Mouse (Mus musculus) spleen, adult 2 months (tissue): ENCODE data around the gene Ints7. TPM values are rescaled to one million over a fixed set of nuclear protein-coding genes. Genes with fewer than 3 reads are reported as not detected.

Source experiments
- DNase-seq, 2 experiments: peaks; one replicate each; pipeline versions ENCODE4 v3.0.0 to v3.0.0-alpha.2; 2012 to 2021; ENCODE audit warnings: low spot score in 2 of 2, low read depth in 1 of 2
- H3K27ac ChIP-seq: fragments of 200-500 bp; 2 replicates; pipeline ENCODE4 v1.5.1; 2012; ENCODE audit warnings: low read length, inconsistent platforms; ENCODE audit not compliant: insufficient read depth
- H3K27me3 ChIP-seq: fragments of 200-500 bp; 2 replicates; pipeline ENCODE4 v1.6.1; 2012; ENCODE audit warnings: mild to moderate bottlenecking, moderate library complexity, low read length, inconsistent platforms; ENCODE audit not compliant: control insufficient read depth, insufficient read depth
- H3K36me3 ChIP-seq: fragments of 200-500 bp; 2 replicates; pipeline ENCODE4 v1.6.1; 2012; ENCODE audit warnings: mild to moderate bottlenecking, low read length, inconsistent platforms; ENCODE audit not compliant: control insufficient read depth, insufficient read depth
- H3K4me1 ChIP-seq: fragments of 200-500 bp; 2 replicates; pipeline ENCODE4 v1.6.1; 2011; ENCODE audit warnings: inconsistent platforms; ENCODE audit not compliant: control insufficient read depth, insufficient read depth, insufficient read length
- H3K4me3 ChIP-seq: fragments of 200-500 bp; 2 replicates; pipeline ENCODE4 v1.5.1; 2011; ENCODE audit warnings: mild to moderate bottlenecking, inconsistent platforms; ENCODE audit not compliant: insufficient read depth, insufficient read length; ENCODE audit errors: extremely low read depth
- CTCF ChIP-seq: fragments of 200-500 bp; IDR thresholded peaks from 2 replicates; pipeline ENCODE4 v1.5.1; 2011; ENCODE audit warnings: mild to moderate bottlenecking, inconsistent platforms; ENCODE audit not compliant: insufficient read depth, insufficient read length, insufficient replicate concordance; ENCODE audit errors: extremely low read depth
- POLR2A ChIP-seq: fragments of 200-500 bp; IDR thresholded peaks from 2 replicates; pipeline ENCODE4 v1.6.1; 2011; ENCODE audit warnings: low read depth, low read length, inconsistent platforms
- WGBS: fragments of 180-500 bp; shearing (Covaris S2); methylation state at CpG from one replicate; pipeline ENCODE4 v1.1.7; 2018; 5-methylcytosine and 5-hydroxymethylcytosine counted together
- polyA plus RNA-seq: library from polyadenylated mRNA; depleted of rRNA; stranded (reverse); fragments of >200 nt; gene quantifications from 2 replicates; pipeline ENCODE4 v1.2.3, GENCODE M21; 2012

The Ints7 gene
- polyA plus RNA-seq, 1 experiment = 23.8 TPM

DNA sequence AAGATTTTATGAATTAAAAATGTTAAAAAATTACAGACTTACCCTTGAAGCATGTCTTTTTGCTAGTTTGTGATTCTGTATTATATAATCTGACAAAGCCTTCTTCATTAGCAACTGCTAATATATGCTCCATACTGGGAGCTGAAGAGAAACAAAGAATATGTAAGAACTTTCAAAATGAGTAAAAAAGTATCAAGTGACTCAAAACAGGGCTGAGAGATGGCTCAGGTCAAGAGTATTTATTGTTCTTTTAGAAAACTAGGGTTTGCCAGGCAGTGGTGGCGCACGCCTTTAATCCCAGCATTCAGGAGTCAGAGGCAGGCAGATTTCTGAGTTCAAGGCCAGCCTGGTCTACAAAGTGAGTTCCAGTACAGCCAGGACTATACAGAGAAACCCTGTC is 5.8 kb upstream of the Ints7 start:
- Histone ChIP-seq H3K27me3 (no peaks in the 10 kb centered on the region), H3K4me1 (no peaks in the 10 kb centered on the region), H3K27ac (no peak overlapping the region), H3K36me3 (no peaks in the 10 kb centered on the region), H3K4me3 (no peak overlapping the region)
- TF ChIP-seq POLR2A (no peak), CTCF (no peak)
- 94% methylated on average over 2 of the region's 2 CpGs for WGBS
- no peak for DNase-seq

DNA sequence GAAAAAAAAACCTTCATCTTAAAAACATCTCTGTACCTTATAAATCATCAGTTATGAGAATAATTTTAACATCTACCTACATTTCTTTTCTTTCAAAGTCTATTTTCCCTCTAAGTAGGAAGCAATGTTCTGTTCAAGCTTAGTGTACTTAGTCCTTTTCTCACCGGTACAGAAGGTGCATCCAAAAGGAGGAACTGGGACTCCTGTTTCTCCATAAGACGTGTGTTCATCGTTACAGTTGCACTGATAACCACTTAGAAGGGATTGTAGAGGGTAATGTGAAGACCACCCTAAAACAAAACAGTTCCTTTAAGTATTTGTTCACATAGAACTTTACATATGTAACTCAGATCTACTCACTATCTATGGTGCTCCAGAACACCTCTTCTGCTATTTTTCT is 5.0 kb upstream of the Ints7 start:
- H3K27me3 ChIP-seq = no peaks in the 10 kb centered on the region
- H3K36me3 ChIP-seq = no peaks in the 10 kb centered on the region
- H3K27ac ChIP-seq = no peak overlapping the region
- no peak for DNase-seq
- no peak overlapping the region for H3K4me3 ChIP-seq
- H3K4me1 ChIP-seq = no peaks in the 10 kb centered on the region
- 70% methylated on average over 3 of the region's 3 CpGs for WGBS
- TF ChIP-seq POLR2A (no peak), CTCF (no peak)

DNA sequence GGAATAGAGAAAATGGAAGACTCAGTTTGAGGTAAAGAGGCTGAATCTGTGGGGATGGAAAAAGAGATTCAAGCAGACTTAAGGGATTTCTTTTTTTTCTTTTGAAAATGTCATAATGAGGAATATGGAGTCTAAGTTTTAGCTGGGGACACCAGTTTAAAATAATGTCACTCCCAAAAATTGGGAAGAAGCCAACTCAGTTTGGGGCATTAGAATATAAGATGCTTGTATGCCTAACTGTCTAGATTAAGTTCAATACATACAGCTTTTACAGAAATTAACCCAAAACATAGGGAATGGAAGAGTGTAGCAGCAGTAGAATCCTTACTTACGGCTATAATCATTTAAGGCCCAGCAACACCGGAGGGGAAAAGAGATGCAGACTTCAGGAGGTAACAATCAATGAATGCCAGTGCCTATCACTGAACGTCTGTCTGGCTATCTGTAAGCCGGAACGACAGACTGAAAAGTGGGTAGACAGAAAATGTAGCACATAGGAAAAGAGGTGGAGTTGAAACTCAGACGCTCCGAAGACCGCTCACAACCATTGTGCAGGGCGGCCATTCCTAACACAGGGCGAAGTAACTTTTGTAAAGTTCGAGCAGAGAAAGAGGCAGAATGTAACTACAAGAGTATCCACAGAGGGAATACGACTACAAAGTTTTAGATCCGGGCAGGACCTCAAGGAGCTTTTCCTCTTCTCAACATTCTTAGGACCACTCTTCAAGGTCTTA is 1.4 kb upstream of the Ints7 start:
- H3K36me3 ChIP-seq = no peaks in the 10 kb centered on the region
- H3K27me3 ChIP-seq = no peaks in the 10 kb centered on the region
- H3K4me3 ChIP-seq = peak overlapping the region; percentile 73
- 3% methylated on average over 13 of the region's 13 CpGs for WGBS
- no peak overlapping the region for H3K27ac ChIP-seq
- TF ChIP-seq CTCF = no peak
- TF ChIP-seq POLR2A = no peak
- no peak for DNase-seq
- peaks cover 6% of the 10 kb centered on the region; the same call in 1 of the 2 replicates for H3K4me1 ChIP-seq

DNA sequence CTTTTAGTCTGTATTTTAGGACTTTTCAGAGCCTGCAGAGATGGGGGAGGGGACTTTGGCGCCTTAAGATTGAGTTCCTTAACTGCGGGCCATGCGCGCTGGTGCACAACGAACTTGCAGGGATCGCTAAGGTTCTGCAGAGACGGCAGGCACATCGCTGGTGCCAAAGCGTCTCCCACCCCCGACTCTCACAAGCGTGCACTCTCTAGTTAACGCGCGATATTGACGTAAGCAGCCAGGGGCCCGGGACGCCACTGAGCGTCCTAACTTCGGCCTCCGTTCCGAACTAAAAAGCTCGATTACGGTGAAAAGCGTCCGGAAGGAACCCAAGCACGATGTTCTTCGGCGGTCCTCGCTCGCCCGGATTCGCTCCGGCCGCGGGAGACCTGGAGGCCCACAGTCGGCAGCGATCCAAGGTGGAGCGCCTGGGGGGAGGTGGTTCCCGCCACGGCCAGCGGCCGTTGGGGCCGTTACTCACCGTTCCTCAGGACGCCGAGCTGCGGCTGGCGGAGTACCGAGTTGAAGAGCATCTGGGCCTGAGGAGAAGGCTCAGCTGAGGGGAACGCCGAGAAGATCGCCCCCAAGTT is 472 bp upstream of the Ints7 start:
- H3K4me1 ChIP-seq = peaks cover 6% of the 10 kb centered on the region; the same call in 1 of the 2 replicates
- no peak for TF ChIP-seq CTCF
- H3K36me3 ChIP-seq = no peaks in the 10 kb centered on the region
- H3K27me3 ChIP-seq = no peaks in the 10 kb centered on the region
- DNase-seq = peak; percentile 22 to 29
- no peak overlapping the region for H3K27ac ChIP-seq
- H3K4me3 ChIP-seq = peak overlapping the region; percentile 73
- under 1% methylated on average over 52 of the region's 52 CpGs for WGBS

- TF ChIP-seq CTCF (no peak), POLR2A (no peak)
- Histone ChIP-seq H3K4me1 (peaks cover 6% of the 10 kb centered on the region; the same call in 1 of the 2 replicates), H3K4me3 (no peak overlapping the region), H3K36me3 (peaks cover 14% of the 10 kb centered on the region), H3K27me3 (no peaks in the 10 kb centered on the region), H3K27ac (no peak overlapping the region)
- 69% methylated on average over 3 of the region's 3 CpGs for WGBS
- no peak for DNase-seq
Observed at GRCm38 (mm10) chr1:191579524-191579923, 4.1 kb downstream of the Ints7 start.

GRCm38 (mm10) chr1:191581641-191582040 is 6.2 kb downstream of the Ints7 start:
- no peaks in the 10 kb centered on the region for H3K27me3 ChIP-seq
- H3K36me3 ChIP-seq = peaks cover 17% of the 10 kb centered on the region
- H3K27ac ChIP-seq = no peak overlapping the region
- H3K4me1 ChIP-seq = peaks cover 4% of the 10 kb centered on the region; the same call in 1 of the 2 replicates
- no peak for TF ChIP-seq CTCF
- TF ChIP-seq POLR2A = no peak
- H3K4me3 ChIP-seq = no peak overlapping the region
- WGBS = 91% methylated on average over 4 of the region's 4 CpGs
- DNase-seq = no peak

DNA sequence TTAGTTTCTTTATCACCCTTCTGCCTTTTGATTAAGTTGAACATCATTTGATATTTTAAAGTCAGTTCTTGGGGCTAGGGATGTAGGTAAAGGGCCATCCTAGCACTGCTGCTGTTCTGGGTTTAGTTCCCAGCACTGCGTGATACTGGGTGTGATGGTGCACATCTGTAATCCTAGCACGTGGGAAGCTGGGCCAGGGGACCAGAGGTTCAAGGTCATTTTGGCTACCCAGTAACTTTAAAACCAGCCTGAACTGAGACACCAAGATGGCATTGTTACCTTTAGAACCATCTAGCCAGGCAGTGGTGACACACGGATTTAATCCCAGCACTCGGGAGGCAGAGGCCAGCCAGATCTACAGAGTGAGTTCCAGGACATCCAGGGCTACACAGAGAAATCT is 8.4 kb downstream of the Ints7 start:
- no peak for TF ChIP-seq POLR2A
- TF ChIP-seq CTCF = no peak
- 96% methylated on average over 4 of the region's 4 CpGs for WGBS

More for the DNA sequence above, 8.4 kb downstream of the Ints7 start:
- H3K4me1 ChIP-seq = no peaks in the 10 kb centered on the region
- no peak overlapping the region for H3K27ac ChIP-seq
- no peaks in the 10 kb centered on the region for H3K27me3 ChIP-seq
- DNase-seq = no peak
- no peak overlapping the region for H3K4me3 ChIP-seq
- H3K36me3 ChIP-seq = peaks cover 26% of the 10 kb centered on the region
